Mouse (Mus musculus) lung, embryonic 16.5 days (tissue): ENCODE data around the gene Phgdh. TPM values are rescaled to one million over a fixed set of nuclear protein-coding genes. Genes with fewer than 3 reads are reported as not detected.
A peak's percentile ranks its signal among the peaks of the same experiment; 100 is the strongest.

Experiments used
- ATAC-seq: fragments of 200-750 bp; cut with Nextera tagmentation; 2 replicates; pipeline ENCODE4 v1.8.0; 2017; ENCODE audit warnings: low read depth, mild to moderate bottlenecking, moderate library complexity
- H3K27ac ChIP-seq: fragments of 300-500 bp; sonication (generic); 2 replicates; pipeline ENCODE4 v1.5.1; 2014; ENCODE audit warnings: mild to moderate bottlenecking, control low read depth, low read length
- H3K27me3 ChIP-seq: fragments of 300-500 bp; sonication (generic); 2 replicates; pipeline ENCODE4 v1.6.1; 2014; ENCODE audit warnings: low read depth, low read length, mixed read lengths; ENCODE audit not compliant: control insufficient read depth, insufficient read depth
- H3K36me3 ChIP-seq: fragments of 300-500 bp; sonication (generic); 2 replicates; pipeline ENCODE4 v1.6.1; 2014; ENCODE audit warnings: low read length; ENCODE audit not compliant: control insufficient read depth, insufficient read depth
- H3K4me1 ChIP-seq: fragments of 300-500 bp; sonication (generic); replicated peaks from 2 replicates; pipeline ENCODE4 v1.6.1; 2014; ENCODE audit warnings: low read length, mixed read lengths; ENCODE audit not compliant: control insufficient read depth, insufficient read depth
- H3K4me2 ChIP-seq: fragments of 300-500 bp; sonication (generic); 2 replicates; pipeline ENCODE4 v1.6.1; 2014; ENCODE audit warnings: low read depth, low read length, control low read depth
- H3K4me3 ChIP-seq: fragments of 300-500 bp; sonication (generic); 2 replicates; pipeline ENCODE4 v1.5.1; 2014; ENCODE audit warnings: mild to moderate bottlenecking, low read length, control low read depth
- H3K9ac ChIP-seq: fragments of 300-500 bp; sonication (generic); 2 replicates; pipeline ENCODE4 v1.6.1; 2014; ENCODE audit warnings: low read length, control low read depth
- H3K9me3 ChIP-seq: fragments of 300-500 bp; sonication (generic); 2 replicates; pipeline ENCODE4 v1.6.1; 2016; ENCODE audit warnings: low read length; ENCODE audit not compliant: control insufficient read depth
- WGBS: fragments of 180-500 bp; shearing (Covaris S2); extraction: QIAGEN DNeasy Blood & Tissue Kit; methylation state at CpG from one replicate; pipeline ENCODE4 v1.1.7; 2014; 5-methylcytosine and 5-hydroxymethylcytosine counted together
- polyA plus RNA-seq: library from polyadenylated mRNA; unstranded; fragments of >200 nt; fragmentation: Nextera tagmentation; extraction: Ambion mirVana; gene quantifications from 2 replicates; pipeline ENCODE4 v1.2.1, GENCODE M21; 2015

Phgdh gene
- polyA plus RNA-seq, 1 experiment from 2014 or later = 162 TPM

- WGBS = 58% methylated on average over 10 of the region's 10 CpGs
- Histone ChIP-seq H3K4me2 (no peak overlapping the region), H3K9ac (no peak overlapping the region), H3K4me3 (no peak overlapping the region), H3K9me3 (no peaks in the 10 kb centered on the region), H3K4me1 (no peaks in the 10 kb centered on the region), H3K36me3 (no peaks in the 10 kb centered on the region), H3K27ac (no peak overlapping the region), H3K27me3 (no peaks in the 10 kb centered on the region)
- peak; percentile 72 for ATAC-seq
Observed at GRCm38 (mm10) chr3:98355344-98356025, 15.7 kb upstream of the Phgdh start.

- no peak overlapping the region for H3K4me3 ChIP-seq
- no peaks in the 10 kb centered on the region for H3K4me1 ChIP-seq
- H3K9me3 ChIP-seq = no peaks in the 10 kb centered on the region
- no peak overlapping the region for H3K9ac ChIP-seq
- no peaks in the 10 kb centered on the region for H3K27me3 ChIP-seq
- H3K4me2 ChIP-seq = no peak overlapping the region
- WGBS = 24% methylated on average over 7 of the region's 7 CpGs
- H3K27ac ChIP-seq = no peak overlapping the region
- ATAC-seq = no peak
- H3K36me3 ChIP-seq = no peaks in the 10 kb centered on the region
Observed at GRCm38 (mm10) chr3:98353892-98354291, 14.1 kb upstream of the Phgdh start.

GRCm38 (mm10) chr3:98348705-98349104, 8.9 kb upstream of the Phgdh start:
- ATAC-seq = 0 out of 2 replicates have a peak, but pooled peaks have one; percentile 47
- no peak overlapping the region for H3K27ac ChIP-seq
- H3K27me3 ChIP-seq = no peaks in the 10 kb centered on the region
- 23% methylated on average over 6 of the region's 8 CpGs for WGBS
- H3K4me3 ChIP-seq = no peak overlapping the region
- H3K4me2 ChIP-seq = no peak overlapping the region
- H3K9ac ChIP-seq = no peak overlapping the region
- no peaks in the 10 kb centered on the region for H3K4me1 ChIP-seq
- H3K36me3 ChIP-seq = no peaks in the 10 kb centered on the region
- H3K9me3 ChIP-seq = no peaks in the 10 kb centered on the region

DNA sequence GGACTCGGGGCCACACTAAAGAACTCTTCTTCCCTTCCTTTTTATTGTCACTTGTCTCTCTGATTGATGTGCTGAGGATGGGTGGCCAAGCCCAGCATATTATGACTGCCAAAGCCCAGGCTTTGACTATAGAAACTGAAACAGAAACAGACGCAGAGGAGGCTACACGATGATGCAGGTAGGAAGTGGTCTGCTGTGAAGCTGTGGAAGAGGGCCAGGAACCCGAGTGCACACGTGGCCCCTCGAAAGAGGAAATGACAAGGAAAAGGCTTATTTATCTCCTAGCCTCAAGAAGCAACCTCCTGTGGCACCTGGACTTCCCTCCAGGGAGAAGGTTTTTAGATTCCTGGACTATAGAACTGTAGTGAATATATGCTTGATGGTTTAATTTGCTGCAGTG, 8.3 kb upstream of the Phgdh start:
- H3K9ac ChIP-seq = no peak overlapping the region
- H3K4me2 ChIP-seq = no peak overlapping the region
- H3K4me1 ChIP-seq = no peaks in the 10 kb centered on the region
- H3K27me3 ChIP-seq = no peaks in the 10 kb centered on the region
- no peaks in the 10 kb centered on the region for H3K9me3 ChIP-seq
- no peak for ATAC-seq
- H3K27ac ChIP-seq = no peak overlapping the region
- WGBS = 70% methylated on average over 6 of the region's 6 CpGs
- no peak overlapping the region for H3K4me3 ChIP-seq
- no peaks in the 10 kb centered on the region for H3K36me3 ChIP-seq

DNA sequence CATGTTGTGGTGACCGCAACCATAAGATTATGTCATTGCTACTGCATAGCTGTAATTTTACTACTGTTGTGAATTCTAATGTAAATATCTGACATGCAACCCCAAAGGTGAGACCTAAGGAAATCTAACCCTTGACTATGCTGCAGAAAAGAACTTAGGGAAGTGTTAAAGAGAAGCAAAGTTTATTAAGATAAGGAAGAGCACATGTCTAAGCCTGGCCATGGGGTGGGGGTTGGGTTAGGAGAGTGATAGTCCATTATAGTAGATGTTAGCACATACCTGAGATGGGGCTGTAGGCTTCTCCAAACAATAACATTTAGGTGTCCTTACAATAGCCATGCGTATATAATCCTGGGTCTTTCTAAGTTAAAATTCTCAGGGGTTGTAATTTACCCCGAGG, 3.4 kb upstream of the Phgdh start:
- WGBS = 80% methylated on average over 3 of the region's 3 CpGs
- H3K4me3 ChIP-seq = no peak overlapping the region
- no peaks in the 10 kb centered on the region for H3K36me3 ChIP-seq

DNA sequence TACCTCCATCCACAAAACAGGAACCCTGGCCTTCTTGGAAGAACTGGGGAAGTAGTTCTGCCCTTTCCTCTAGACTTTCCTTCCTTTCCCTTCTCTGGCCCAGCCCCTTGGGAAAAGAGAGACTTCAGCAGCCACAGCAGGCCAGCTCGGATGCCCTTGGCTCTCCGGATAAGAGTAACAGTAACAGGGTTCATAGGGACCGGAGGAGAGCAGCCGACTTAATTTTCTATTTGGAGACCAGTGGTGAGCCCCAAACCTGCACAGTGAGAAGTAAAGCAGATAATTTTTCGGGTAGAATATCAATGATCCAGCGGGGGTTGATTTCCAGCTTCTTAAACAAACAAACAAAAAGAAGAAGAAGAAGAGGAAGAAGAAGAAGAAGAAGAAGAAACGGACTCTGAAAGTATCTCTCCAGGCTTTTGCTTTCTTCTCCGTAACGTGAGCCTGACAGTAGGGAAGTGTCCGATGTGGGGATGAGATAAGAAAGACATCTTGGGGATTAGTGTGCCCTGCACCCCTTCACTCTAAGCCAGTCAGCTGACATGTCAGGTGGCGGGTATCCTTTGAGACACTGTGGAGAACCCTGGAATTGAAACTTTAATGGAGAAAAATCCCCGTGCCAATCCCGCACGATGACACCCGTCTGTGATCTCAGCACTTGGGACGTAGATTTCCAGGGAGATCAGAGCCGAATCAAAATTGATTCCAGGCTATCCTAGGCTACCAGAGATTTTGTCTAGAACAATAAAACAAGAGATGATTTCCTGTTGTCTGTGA, 1.2 kb upstream of the Phgdh start:
- Histone ChIP-seq H3K9me3 (no peaks in the 10 kb centered on the region), H3K4me1 (peaks cover 12% of the 10 kb centered on the region; the same call in 1 of the 2 replicates), H3K9ac (no peak overlapping the region), H3K4me3 (no peak overlapping the region), H3K27ac (no peak overlapping the region), H3K36me3 (no peaks in the 10 kb centered on the region), H3K4me2 (no peak overlapping the region), H3K27me3 (no peaks in the 10 kb centered on the region)
- no peak for ATAC-seq
- WGBS = 75% methylated on average over 17 of the region's 17 CpGs

More for the DNA sequence above, 3.4 kb upstream of the Phgdh start:
- Histone ChIP-seq H3K4me1 (0 out of 2 replicates have a peak, but pooled peaks cover 6% of the 10 kb centered on the region), H3K9me3 (no peaks in the 10 kb centered on the region), H3K9ac (no peak overlapping the region), H3K27ac (no peak overlapping the region), H3K4me2 (no peak overlapping the region), H3K27me3 (no peaks in the 10 kb centered on the region)
- no peak for ATAC-seq

- Histone ChIP-seq H3K9me3 (no peaks in the 10 kb centered on the region), H3K27me3 (no peaks in the 10 kb centered on the region), H3K4me3 (peak overlapping the region; percentile 69), H3K36me3 (no peaks in the 10 kb centered on the region), H3K9ac (peak overlapping the region; percentile 76), H3K27ac (peak overlapping the region; percentile 77), H3K4me2 (peak overlapping the region; percentile 91), H3K4me1 (peaks cover 16% of the 10 kb centered on the region; the same call in 1 of the 2 replicates)
- WGBS = under 1% methylated on average over 46 of the region's 46 CpGs
- ATAC-seq = peak; percentile 64
Observed at GRCm38 (mm10) chr3:98339097-98339705, 589 bp downstream of the Phgdh start.

- Histone ChIP-seq H3K4me3 (peak overlapping the region; percentile 69), H3K4me2 (peak overlapping the region; percentile 91), H3K27ac (peak overlapping the region; percentile 77), H3K9me3 (no peaks in the 10 kb centered on the region), H3K27me3 (no peaks in the 10 kb centered on the region), H3K4me1 (peaks cover 16% of the 10 kb centered on the region; the same call in 1 of the 2 replicates), H3K9ac (peak overlapping the region; percentile 76), H3K36me3 (no peaks in the 10 kb centered on the region)
- peak; percentile 68 for ATAC-seq
- WGBS = 4% methylated on average over 15 of the region's 15 CpGs
Observed at GRCm38 (mm10) chr3:98338584-98339041, 1.2 kb downstream of the Phgdh start.
